Mouse (Mus musculus) embryonic facial prominence, embryonic 10.5 days (tissue): ENCODE measurements around the gene Clspn. TPM values are rescaled to one million over a fixed set of nuclear protein-coding genes. Genes with fewer than 3 reads are reported as not detected.

ENCODE experiments used
- DNase-seq: peaks from one replicate; pipeline ENCODE4 v3.0.0-alpha.2; 2017; ENCODE audit warnings: low spot score
- H3K27ac ChIP-seq: fragments of 300-500 bp; sonication (generic); replicated peaks from 2 replicates; pipeline ENCODE4 v1.5.1; 2016; ENCODE audit warnings: mild to moderate bottlenecking
- H3K27me3 ChIP-seq: fragments of 300-500 bp; sonication (generic); replicated peaks from 2 replicates; pipeline ENCODE4 v1.6.1; 2016; ENCODE audit warnings: low read depth, mild to moderate bottlenecking; ENCODE audit not compliant: poor library complexity, severe bottlenecking
- H3K36me3 ChIP-seq: fragments of 300-500 bp; sonication (generic); replicated peaks from 2 replicates; pipeline ENCODE4 v1.6.1; 2016; ENCODE audit warnings: mild to moderate bottlenecking, moderate library complexity
- H3K4me1 ChIP-seq: fragments of 300-500 bp; sonication (generic); 2 replicates; pipeline ENCODE4 v1.6.1; 2016
- H3K4me3 ChIP-seq: fragments of 300-500 bp; sonication (generic); 2 replicates; pipeline ENCODE4 v1.5.1; 2016; ENCODE audit warnings: mild to moderate bottlenecking, moderate library complexity
- H3K9me3 ChIP-seq: fragments of 300-500 bp; sonication (generic); 2 replicates; pipeline ENCODE4 v1.6.1; 2016; ENCODE audit warnings: mild to moderate bottlenecking
- WGBS: fragments of 180-500 bp; shearing (Covaris S2); methylation state at CpG from one replicate; pipeline ENCODE4 v1.1.7; 2016; 5-methylcytosine and 5-hydroxymethylcytosine counted together
- polyA plus RNA-seq: library from polyadenylated mRNA; unstranded; fragments of >200 nt; fragmentation: Nextera tagmentation; extraction: Ambion mirVana; gene quantifications from 2 replicates; pipeline ENCODE4 v1.2.1, GENCODE M21; 2016

Gene Clspn
- polyA plus RNA-seq, 1 experiment from 2014 or later, result 58.8 TPM

DNA sequence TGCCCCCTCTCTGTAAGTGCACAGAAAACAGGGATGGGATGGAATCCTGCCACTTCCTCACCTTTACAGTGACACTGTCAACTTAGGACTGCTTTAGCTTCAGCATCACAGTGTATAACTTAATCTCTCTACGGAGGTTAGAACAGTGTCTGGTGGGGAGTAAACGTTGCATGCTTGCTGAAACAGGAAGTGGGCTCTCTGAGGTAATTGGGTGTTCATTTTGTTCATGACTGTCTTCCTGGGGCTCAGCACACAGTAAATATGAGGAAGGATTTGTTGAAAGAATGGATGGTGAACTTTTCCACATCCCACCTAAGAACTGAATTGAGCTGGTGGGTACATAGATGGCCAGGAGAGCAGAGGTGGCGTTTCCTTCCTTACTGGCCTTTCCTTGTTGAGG, 21.2 kb downstream of the Clspn start:
- no peak overlapping the region for H3K4me3 ChIP-seq
- H3K9me3 ChIP-seq, result peaks cover 11% of the 10 kb centered on the region; the same call in 1 of the 2 replicates
- 89% methylated on average over 3 of the region's 3 CpGs for WGBS
- no peaks in the 10 kb centered on the region for H3K4me1 ChIP-seq
- no peak for DNase-seq
- H3K36me3 ChIP-seq, result peaks cover 100% of the 10 kb centered on the region
- H3K27me3 ChIP-seq, result no peaks in the 10 kb centered on the region
- H3K27ac ChIP-seq, result no peak overlapping the region

DNA sequence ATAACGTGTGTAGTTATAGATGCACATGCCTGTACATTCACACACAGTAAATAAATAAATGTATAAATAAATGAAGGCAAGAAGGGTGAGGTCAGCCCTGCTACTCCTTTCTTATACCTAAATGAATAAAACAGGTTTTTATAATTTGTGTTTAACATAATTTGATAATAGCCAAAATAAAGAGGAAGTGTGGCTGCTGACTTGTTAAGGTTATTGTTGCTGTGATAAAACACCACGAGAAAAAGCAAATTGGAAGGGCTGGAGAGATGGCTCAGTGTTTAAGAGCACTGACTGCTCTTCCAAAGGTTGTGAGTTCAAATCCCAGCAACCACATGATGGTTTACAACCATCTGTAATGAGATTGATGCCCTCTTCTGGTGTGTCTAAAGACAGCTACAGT, 22.3 kb downstream of the Clspn start:
- no peak for DNase-seq
- Histone ChIP-seq H3K27me3 (no peaks in the 10 kb centered on the region), H3K9me3 (peaks cover 7% of the 10 kb centered on the region; the same call in 1 of the 2 replicates), H3K27ac (no peak overlapping the region), H3K4me1 (no peaks in the 10 kb centered on the region), H3K4me3 (no peak overlapping the region), H3K36me3 (peaks cover 100% of the 10 kb centered on the region)
- WGBS, result 88% methylated on average over 2 of the region's 2 CpGs

DNA sequence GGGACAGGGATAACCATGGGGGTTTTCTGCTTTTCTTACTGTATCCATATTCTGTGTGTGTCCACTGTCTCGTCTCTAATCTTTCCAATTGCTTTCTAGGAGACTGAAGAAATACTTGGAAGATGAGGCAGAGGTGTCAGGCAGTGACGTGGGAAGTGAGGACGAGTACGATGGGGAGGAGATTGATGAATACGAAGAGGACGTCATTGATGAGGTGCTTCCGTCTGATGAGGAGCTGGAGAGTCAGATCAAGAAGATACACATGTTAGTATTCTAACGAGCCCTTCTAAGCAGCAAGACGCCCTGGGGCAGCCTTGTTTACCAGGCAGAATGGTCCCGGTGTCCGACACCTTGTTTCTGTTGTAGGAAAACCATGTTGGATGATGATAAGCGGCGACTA, 29.0 kb downstream of the Clspn start:
- DNase-seq, result no peak
- no peaks in the 10 kb centered on the region for H3K27me3 ChIP-seq
- H3K27ac ChIP-seq, result no peak overlapping the region
- no peaks in the 10 kb centered on the region for H3K4me1 ChIP-seq
- 96% methylated on average over 13 of the region's 13 CpGs for WGBS
- H3K4me3 ChIP-seq, result no peak overlapping the region
- H3K36me3 ChIP-seq, result peaks cover 100% of the 10 kb centered on the region
- no peaks in the 10 kb centered on the region for H3K9me3 ChIP-seq

DNA sequence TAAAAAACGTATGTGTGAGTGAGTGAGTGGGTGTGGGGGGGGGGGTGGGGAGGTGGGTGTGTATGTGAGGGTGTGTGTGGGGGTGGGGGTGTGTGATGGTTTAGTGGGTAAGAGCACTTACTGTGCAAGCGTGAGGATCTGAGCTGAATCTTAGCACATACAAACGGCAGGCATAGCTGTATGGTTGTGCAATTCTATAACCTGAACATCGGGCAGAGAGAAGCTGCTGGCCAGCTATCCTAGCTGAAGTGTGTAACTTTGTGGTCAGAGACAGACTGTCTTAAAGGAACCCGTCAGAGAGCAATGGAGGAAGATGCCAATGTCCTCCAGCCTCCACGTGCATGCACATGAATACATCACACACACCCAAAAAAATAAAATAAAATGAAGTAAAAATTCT, 35.3 kb downstream of the Clspn start:
- Histone ChIP-seq H3K9me3 (no peaks in the 10 kb centered on the region), H3K27me3 (no peaks in the 10 kb centered on the region), H3K4me3 (no peak overlapping the region), H3K4me1 (no peaks in the 10 kb centered on the region), H3K36me3 (peaks cover 84% of the 10 kb centered on the region), H3K27ac (no peak overlapping the region)
- WGBS, result 90% methylated on average over 6 of the region's 6 CpGs
- no peak for DNase-seq

DNA sequence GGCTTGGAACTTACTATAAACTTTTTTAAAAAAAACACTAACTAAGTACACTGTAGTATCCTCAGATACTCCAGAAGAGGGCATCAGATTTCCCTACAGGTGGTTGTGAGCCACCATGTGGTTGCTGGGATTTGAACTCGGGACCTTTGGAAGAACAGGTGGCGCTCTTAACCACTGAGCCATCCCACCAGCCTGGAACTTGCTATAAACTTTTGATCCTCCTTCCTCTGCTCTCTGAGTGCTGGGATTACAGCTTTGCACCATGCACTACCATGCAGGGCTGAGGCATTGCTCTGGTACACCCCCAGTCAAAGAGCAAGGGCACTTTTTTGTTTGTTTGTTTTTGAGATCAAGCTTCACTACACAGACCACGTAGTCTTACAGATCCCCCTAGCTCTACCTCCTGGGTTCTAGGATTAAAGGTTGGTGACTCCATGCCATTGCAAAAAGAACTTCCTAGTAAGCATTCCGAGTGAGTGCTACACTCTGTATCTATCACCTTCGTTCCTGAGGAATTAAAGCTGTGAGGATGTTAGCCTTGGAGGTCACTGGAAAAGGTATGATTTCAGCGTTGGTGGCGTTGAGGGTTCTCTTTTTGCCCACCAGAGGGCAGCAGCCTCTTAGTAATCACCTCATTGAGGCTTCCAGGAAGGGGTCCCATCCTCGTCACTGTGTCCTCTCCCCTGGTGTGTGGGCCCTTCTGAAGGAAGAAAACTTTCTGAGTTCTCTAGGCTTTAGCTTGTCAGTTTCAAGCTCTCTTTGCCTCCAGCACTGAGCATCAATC, 43.4 kb downstream of the Clspn start:
- H3K27ac ChIP-seq, result no peak overlapping the region
- H3K9me3 ChIP-seq, result no peaks in the 10 kb centered on the region
- peaks cover 27% of the 10 kb centered on the region for H3K27me3 ChIP-seq
- H3K36me3 ChIP-seq, result peaks cover 3% of the 10 kb centered on the region; the same call in 1 of the 2 replicates
- H3K4me3 ChIP-seq, result no peak overlapping the region
- H3K4me1 ChIP-seq, result peaks cover 18% of the 10 kb centered on the region
- peak; percentile 75 for DNase-seq
- 30% methylated on average over 8 of the region's 8 CpGs for WGBS

DNA sequence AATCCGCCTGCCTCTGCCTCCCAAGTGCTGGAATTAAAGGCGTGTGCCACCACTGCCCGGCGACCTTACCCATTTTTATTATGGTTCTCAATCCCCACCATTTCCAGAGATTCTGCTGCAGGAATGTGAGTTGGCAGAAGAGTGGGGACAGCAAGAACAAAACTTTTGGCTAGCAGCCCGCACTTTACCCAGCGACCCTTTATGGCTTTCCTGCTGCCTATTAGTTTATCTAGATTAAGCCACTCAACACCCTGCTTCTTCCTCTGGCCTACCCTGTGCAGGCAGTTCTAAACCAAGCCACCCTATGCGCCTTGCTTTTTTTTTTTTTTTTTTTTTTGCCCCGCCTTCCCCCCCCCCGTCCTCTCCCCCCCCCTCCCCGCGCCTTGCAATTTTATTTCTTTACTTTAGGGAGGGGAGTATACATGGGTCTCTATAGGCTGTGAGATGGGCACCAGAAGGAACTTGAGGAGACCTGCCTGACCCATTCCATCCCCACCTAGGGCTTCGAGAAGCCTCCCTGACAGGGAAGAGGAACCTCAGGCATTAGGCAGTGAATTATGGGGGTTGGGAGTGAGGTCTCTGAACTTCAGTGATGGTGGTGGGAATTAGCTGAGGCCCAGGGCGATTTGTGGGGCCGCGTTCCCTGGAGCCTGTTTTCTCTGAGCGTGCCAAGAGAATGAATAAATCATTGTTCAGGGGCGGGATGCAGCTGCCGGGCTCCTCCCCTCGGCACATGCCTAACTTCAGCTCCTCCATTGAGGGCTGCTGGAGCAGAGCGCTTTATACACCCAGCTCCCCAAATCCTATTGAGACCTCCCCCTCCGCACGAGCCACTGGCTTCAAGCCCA, 45.1 kb downstream of the Clspn start:
- no peaks in the 10 kb centered on the region for H3K9me3 ChIP-seq
- H3K27me3 ChIP-seq, result peaks cover 40% of the 10 kb centered on the region
- no peaks in the 10 kb centered on the region for H3K36me3 ChIP-seq
- peak overlapping the region; percentile 54 for H3K27ac ChIP-seq
- H3K4me3 ChIP-seq, result peak overlapping the region; percentile 40
- WGBS, result 26% methylated on average over 22 of the region's 22 CpGs
- peaks cover 18% of the 10 kb centered on the region for H3K4me1 ChIP-seq
- DNase-seq, result peak; percentile 79

DNA sequence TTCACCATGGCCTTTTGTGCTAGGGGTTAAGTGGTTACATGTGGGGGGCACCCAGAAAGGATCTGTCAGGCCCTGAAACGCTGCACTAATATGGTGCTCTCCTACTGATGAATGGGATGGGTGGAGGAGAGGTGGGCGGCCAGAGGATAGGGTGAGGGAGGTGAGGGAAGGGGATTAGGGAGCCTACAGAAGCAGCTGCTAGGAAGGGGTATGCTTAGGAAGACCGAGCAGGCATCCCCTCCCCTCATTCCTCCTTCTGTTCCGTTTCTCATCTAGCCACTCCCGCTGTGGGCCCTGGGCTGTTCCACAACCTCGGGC, 45.7 kb downstream of the Clspn start:
- Histone ChIP-seq H3K27me3 (peaks cover 40% of the 10 kb centered on the region), H3K9me3 (no peaks in the 10 kb centered on the region), H3K4me1 (peaks cover 18% of the 10 kb centered on the region), H3K36me3 (no peaks in the 10 kb centered on the region), H3K4me3 (peak overlapping the region; percentile 40), H3K27ac (peak overlapping the region; percentile 52)
- 7% methylated on average over 6 of the region's 6 CpGs for WGBS
- no peak for DNase-seq

DNA sequence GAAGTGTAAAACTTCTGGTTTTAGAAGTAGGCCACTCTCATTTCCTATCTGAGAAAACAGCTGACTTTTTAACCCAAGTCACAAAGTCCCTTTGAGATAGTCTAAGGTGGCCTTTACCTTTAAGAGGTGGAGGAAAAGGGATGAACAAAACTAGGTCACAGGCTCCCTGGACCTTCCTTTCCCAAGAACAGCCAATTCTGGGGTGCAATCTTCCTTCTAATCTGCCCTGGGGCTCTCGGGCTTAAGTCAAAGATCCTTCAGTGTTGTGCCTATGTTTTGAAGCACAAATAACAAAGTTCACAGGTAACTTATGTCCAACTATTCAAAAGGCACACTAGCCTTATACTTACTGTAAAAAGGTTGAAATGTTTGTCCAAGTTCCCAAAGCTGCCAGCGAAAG, 47.4 kb downstream of the Clspn start:
- H3K27ac ChIP-seq, result no peak overlapping the region
- H3K9me3 ChIP-seq, result no peaks in the 10 kb centered on the region
- H3K36me3 ChIP-seq, result no peaks in the 10 kb centered on the region
- WGBS, result 85% methylated on average over 2 of the region's 2 CpGs
- H3K27me3 ChIP-seq, result peaks cover 48% of the 10 kb centered on the region
- no peak overlapping the region for H3K4me3 ChIP-seq
- no peak for DNase-seq
- H3K4me1 ChIP-seq, result peaks cover 18% of the 10 kb centered on the region

DNA sequence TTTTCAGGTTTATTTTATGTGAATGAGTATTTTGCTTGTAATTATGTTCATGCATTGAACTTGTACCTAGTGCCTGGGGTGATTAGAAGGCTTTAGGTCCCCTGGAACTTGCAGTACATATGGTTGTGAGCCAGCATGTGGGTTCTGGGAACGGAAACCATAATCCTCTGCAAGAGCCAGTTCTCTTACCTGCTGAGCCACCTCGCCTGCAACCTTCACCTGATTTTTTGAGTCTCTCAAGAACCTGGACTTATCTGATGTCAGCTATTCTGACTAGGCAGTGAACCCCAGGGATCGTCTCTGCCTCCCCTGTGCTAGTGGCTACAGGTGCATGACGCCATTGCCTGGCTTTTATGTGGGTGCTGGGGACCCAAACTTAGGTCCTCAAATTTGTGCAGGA, 49.0 kb downstream of the Clspn start:
- H3K9me3 ChIP-seq, result no peaks in the 10 kb centered on the region
- WGBS, result 81% methylated on average over 4 of the region's 4 CpGs
- H3K27ac ChIP-seq, result no peak overlapping the region
- no peak for DNase-seq
- no peak overlapping the region for H3K4me3 ChIP-seq
- H3K4me1 ChIP-seq, result peaks cover 25% of the 10 kb centered on the region
- peaks cover 51% of the 10 kb centered on the region for H3K27me3 ChIP-seq
- H3K36me3 ChIP-seq, result no peaks in the 10 kb centered on the region

DNA sequence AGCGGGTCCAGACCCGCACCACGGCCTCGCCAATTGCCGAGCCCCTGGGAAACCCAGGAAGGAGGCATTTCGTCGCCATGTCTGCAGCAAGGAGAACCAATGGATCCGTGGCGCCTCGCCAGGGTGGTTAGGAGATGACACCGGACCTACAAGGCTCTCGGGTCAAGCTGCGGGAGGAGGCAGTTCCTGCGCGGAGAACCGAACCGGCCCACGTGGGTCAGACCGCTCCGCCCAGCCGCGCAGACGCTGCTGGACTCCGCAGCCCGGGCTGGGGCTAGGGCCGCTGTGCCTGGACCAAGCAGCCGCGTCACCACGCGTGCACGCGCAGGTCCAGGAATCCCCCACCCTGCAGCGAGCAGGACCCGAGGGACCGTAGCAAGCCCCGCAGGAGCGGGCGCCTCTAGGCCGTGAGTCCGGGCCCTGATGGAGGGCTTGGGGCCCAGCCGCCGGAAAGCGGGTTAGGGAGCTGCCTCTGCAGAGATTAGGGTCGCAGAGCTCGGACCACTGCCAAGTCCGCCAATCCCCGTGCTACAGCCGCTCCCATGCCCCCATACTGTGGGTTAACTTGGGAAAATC, 53.0 kb downstream of the Clspn start, which contains the start of gene 5730409E04Rik:
5730409E04Rik (plus strand) TSS at position 213 of the 576 bp plus-strand sequence.
- peak within 1 kb of the TSS; percentile 72 for H3K4me3 ChIP-seq
- peaks cover 9% of the 10 kb centered on the region; the same call in 1 of the 2 replicates for H3K36me3 ChIP-seq
- H3K27ac ChIP-seq, result peak within 1 kb of the TSS; percentile 91
- WGBS, result under 1% methylated on average over 48 of the region's 48 CpGs
- peak; percentile 79 for DNase-seq
- H3K27me3 ChIP-seq, result peaks cover 51% of the 10 kb centered on the region
- H3K9me3 ChIP-seq, result no peaks in the 10 kb centered on the region
- H3K4me1 ChIP-seq, result peaks cover 10% of the 10 kb centered on the region

DNA sequence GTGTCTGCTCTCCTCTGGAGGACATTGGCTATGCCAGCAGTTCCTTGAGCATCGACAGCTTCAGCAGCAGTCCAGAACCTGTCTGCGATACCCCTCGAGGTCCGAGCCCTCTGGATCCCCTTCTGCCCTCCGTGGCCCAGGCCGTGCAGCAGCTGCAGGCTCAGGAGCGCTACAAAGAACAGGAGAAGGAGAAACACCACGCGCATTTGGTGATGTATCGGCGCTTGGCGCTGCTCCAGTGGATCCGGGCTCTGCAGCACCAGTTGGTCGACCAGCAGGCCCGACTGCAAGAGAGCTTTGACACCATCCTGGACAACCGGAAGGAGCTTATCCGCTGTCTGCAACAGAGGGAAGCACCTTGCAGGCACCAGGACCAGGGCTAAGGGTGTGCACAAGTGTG, 55.3 kb downstream of the Clspn start:
- DNase-seq, result no peak
- peaks cover 9% of the 10 kb centered on the region; the same call in 1 of the 2 replicates for H3K36me3 ChIP-seq
- H3K27me3 ChIP-seq, result peaks cover 40% of the 10 kb centered on the region
- no peak overlapping the region for H3K27ac ChIP-seq
- no peaks in the 10 kb centered on the region for H3K9me3 ChIP-seq
- WGBS, result 91% methylated on average over 17 of the region's 17 CpGs
- no peak overlapping the region for H3K4me3 ChIP-seq
- H3K4me1 ChIP-seq, result peaks cover 10% of the 10 kb centered on the region

DNA sequence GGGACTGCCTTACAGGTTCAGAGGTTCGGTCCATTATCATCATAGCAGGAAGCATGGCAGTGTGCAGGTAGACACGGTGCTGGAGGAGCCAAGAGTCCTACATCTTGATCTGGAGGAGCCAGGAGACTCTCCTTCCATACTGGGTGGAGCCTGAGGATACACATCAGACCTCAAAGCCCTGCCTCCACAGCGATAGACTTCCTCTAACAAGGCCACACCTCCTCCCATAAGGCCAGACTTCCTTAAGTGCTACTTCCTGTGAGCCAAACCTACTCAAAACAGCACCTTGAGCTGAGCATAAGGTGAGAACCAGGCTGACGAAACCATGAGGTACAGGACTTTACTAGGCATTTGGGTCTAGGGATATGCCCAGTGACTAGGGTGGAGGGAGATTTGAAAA, 59.6 kb downstream of the Clspn start:
- 87% methylated on average over 4 of the region's 4 CpGs for WGBS
- H3K4me3 ChIP-seq, result no peak overlapping the region
- H3K27me3 ChIP-seq, result peaks cover 56% of the 10 kb centered on the region
- no peak overlapping the region for H3K27ac ChIP-seq
- H3K36me3 ChIP-seq, result peaks cover 9% of the 10 kb centered on the region; the same call in 1 of the 2 replicates
- peaks cover 17% of the 10 kb centered on the region for H3K4me1 ChIP-seq
- no peak for DNase-seq
- 0 out of 2 replicates have a peak, but pooled peaks cover 3% of the 10 kb centered on the region for H3K9me3 ChIP-seq
